Mouse (Mus musculus) adipose tissue, adult 10 weeks (tissue): ENCODE results near the gene Mup13. TPM values are rescaled to one million over a fixed set of nuclear protein-coding genes. Genes with fewer than 3 reads are reported as not detected.

Experiments used
- polyA plus RNA-seq: library from polyadenylated mRNA; stranded (reverse); fragments of 350-450 nt; fragmentation: Illumina TruSeq; extraction: RNeasy Lipid Tissue Mini Kit (QIAGEN cat#74804); gene quantifications from one replicate; pipeline ENCODE4 v1.2.3, GENCODE M21; 2014; ENCODE audit warnings: low read depth, low replicate concordance

Gene Mup13
- polyA plus RNA-seq = not detected

GRCm38 (mm10) chr4:61228186-61228585, at the start of gene Mup13:
Mup13 (minus strand) TSS chr4:61228286.

Other genes with a start within 250 kb of the Mup13 start
- not detected for gene Mup14, start 75.7 kb upstream of the Mup13 start, polyA plus RNA-seq
- gene Mup15, start 211.5 kb upstream of the Mup13 start, polyA plus RNA-seq = not detected